Mouse (Mus musculus): ENCODE data around the gene Ptprg.

DNA sequence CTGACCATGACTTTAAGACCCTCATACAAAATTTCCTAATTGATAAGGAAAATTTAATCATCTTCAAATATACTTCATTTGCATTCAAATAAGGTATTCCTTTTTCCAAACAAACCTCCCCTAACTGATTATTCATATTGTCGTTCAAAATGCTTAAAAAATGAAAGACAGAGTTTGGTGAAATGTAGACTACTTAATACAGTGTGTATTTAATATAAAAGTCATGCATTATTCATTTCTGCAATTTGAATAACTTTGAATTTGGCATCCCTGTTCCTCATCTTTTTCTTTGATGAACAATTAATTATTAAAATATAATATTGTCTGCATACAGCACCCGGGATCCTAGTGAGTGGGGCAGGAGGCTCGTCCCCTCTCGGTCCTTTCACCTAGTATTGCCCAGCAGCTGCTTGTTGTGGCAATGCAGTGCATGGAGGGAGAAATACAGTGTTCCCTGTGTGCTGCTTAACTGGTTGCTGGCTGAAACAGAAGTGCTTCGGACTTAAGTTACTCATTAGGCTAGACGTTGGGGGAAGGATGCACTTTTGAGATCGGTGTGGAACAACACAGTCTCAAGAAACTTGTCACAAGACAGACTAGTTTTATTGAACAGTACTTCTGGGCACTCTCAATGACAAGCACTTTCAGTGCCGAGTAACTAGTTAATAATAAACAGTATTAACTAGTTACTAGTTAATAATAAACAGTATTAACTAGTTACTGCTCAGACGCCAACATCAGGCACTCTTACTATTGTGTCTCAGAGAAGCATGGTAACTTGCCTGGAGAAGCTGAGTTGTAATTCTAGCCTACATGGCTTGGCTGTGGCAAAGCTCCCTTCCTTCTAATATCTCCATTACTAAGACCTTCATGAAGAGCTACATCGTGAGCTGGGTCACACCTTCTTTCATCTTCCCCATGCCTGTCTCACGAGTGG lies 549.3 kb downstream of the Ptprg start:
- TF ChIP-seq CTCF (IDR thresholded peaks at IDR 0.05; ENCODE audit: low read depth) = no peak
- no peak for TF ChIP-seq EP300 (IDR thresholded peaks at IDR 0.05; ENCODE audit: low read depth)
